Mouse (Mus musculus) liver, adult (tissue): Measurements from ENCODE around the gene Gm28308.

Experiments
- GATA4 ChIP-seq: IDR thresholded peaks from 2 replicates; pipeline ENCODE4 v1.6.1; 2014; ENCODE audit warnings: mild to moderate bottlenecking, low read length; ENCODE audit not compliant: insufficient replicate concordance

Gene Gm28308

GRCm38 (mm10) chr6:52249826-52250225 lies 36.7 kb upstream of the Gm28308 start:
- TF ChIP-seq GATA4 = no peak

- TF ChIP-seq GATA4 = no peak
These were observed 36.2 kb upstream of the Gm28308 start for GRCm38 (mm10) chr6:52249415-52249738.

GRCm38 (mm10) chr6:52248638-52249414 lies 35.7 kb upstream of the Gm28308 start:
- TF ChIP-seq GATA4 = no peak

- no peak for TF ChIP-seq GATA4
These were observed 34.9 kb upstream of the Gm28308 start for GRCm38 (mm10) chr6:52247766-52248637.

- no peak for TF ChIP-seq GATA4
These were observed 33.8 kb upstream of the Gm28308 start for GRCm38 (mm10) chr6:52246916-52247315.

GRCm38 (mm10) chr6:52246403-52246803 lies 33.3 kb upstream of the Gm28308 start:
- TF ChIP-seq GATA4 = no peak

- TF ChIP-seq GATA4 = no peak
These were observed 32.6 kb upstream of the Gm28308 start, which contains the start of gene Hoxa11 for GRCm38 (mm10) chr6:52245757-52246142. Gene Hoxa11, minus strand, starts transcription at chr6:52245810.

GRCm38 (mm10) chr6:52245040-52245756 lies 32.1 kb upstream of the Gm28308 start:
- TF ChIP-seq GATA4 = no peak

GRCm38 (mm10) chr6:52244471-52245039 lies 31.4 kb upstream of the Gm28308 start:
- no peak for TF ChIP-seq GATA4

GRCm38 (mm10) chr6:52243681-52244121 lies 30.6 kb upstream of the Gm28308 start:
- no peak for TF ChIP-seq GATA4

- no peak for TF ChIP-seq GATA4
These were observed 29.7 kb upstream of the Gm28308 start for GRCm38 (mm10) chr6:52242801-52243332.

GRCm38 (mm10) chr6:52241001-52241621 lies 28.0 kb upstream of the Gm28308 start:
- no peak for TF ChIP-seq GATA4

GRCm38 (mm10) chr6:52240389-52241000 lies 27.4 kb upstream of the Gm28308 start, which contains the start of gene Hoxa10:
Gene Hoxa10, minus strand, starts transcription at chr6:52240854.
- TF ChIP-seq GATA4 = no peak; the same call in 1 of the 2 replicates
